Mouse (Mus musculus): Measurements from ENCODE around the gene Ksr1. TPM values are rescaled to one million over a fixed set of nuclear protein-coding genes. Genes with fewer than 3 reads are reported as not detected.

Gene Ksr1
- polyA plus RNA-seq, 1 experiment from 2014 or later = 4.9 TPM

GRCm38 (mm10) chr11:79166582-79167300 is 20.5 kb upstream of the Ksr1 start:
- no peak for ATAC-seq (replicated peaks)
- WGBS = 74% methylated on average over 4 of the region's 4 CpGs
- Histone ChIP-seq H3K9ac (replicated peaks) (no peak overlapping the region), H3K4me2 (replicated peaks) (no peak overlapping the region), H3K4me1 (no peaks in the 10 kb centered on the region), H3K4me3 (no peak overlapping the region), H3K36me3 (no peaks in the 10 kb centered on the region), H3K27me3 (no peaks in the 10 kb centered on the region), H3K9me3 (no peaks in the 10 kb centered on the region), H3K27ac (replicated peaks) (no peak overlapping the region)

DNA sequence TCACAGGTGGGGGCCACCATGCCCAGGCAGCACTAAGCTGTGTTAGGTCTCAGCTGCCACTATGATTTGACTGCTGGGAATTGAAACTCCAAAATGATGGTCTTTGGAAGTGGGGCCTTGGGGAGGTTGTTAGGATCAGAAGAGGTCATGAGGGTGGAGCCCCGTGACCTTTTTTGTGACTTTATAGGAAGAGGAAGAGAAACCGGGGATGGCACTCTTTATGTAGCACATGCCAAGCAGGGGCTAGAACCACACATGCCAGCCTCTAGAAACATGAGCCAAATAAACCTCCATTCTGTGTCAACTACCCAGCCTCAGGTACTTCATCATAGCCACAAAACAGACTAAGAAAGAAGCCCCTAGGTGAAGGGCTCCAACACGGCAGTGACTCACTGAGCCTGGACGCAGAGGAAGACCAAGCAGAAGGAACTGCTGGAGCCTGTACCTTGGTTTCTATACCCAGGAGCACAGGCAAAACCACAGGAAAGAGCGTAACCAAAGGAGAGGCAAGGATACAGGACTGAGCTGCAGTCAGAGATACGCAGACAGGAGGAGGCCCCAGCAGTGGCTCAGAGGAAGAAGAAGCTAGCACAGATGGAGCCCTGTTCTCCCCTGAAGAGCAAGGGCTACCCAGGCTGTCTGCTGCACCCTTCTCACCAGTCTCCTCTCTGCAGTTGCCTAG is 15.0 kb upstream of the Ksr1 start:
- ATAC-seq (replicated peaks) = no peak
- H3K27me3 ChIP-seq = no peaks in the 10 kb centered on the region
- H3K36me3 ChIP-seq = no peaks in the 10 kb centered on the region
- WGBS = 88% methylated on average over 6 of the region's 6 CpGs
- H3K4me3 ChIP-seq = no peak overlapping the region
- no peak overlapping the region for H3K9ac ChIP-seq (replicated peaks)
- no peak overlapping the region for H3K27ac ChIP-seq (replicated peaks)
- no peaks in the 10 kb centered on the region for H3K9me3 ChIP-seq
- no peak overlapping the region for H3K4me2 ChIP-seq (replicated peaks)
- H3K4me1 ChIP-seq = no peaks in the 10 kb centered on the region

GRCm38 (mm10) chr11:79160127-79160526 is 13.9 kb upstream of the Ksr1 start:
- 88% methylated on average over 6 of the region's 6 CpGs for WGBS
- no peak overlapping the region for H3K9ac ChIP-seq (replicated peaks)
- no peak for ATAC-seq (replicated peaks)

GRCm38 (mm10) chr11:79157729-79158128 is 11.5 kb upstream of the Ksr1 start:
- H3K27ac ChIP-seq (replicated peaks) = no peak overlapping the region
- no peak overlapping the region for H3K9ac ChIP-seq (replicated peaks)
- no peaks in the 10 kb centered on the region for H3K36me3 ChIP-seq
- H3K27me3 ChIP-seq = no peaks in the 10 kb centered on the region
- no peaks in the 10 kb centered on the region for H3K9me3 ChIP-seq
- ATAC-seq (replicated peaks) = no peak
- no peaks in the 10 kb centered on the region for H3K4me1 ChIP-seq
- H3K4me3 ChIP-seq = no peak overlapping the region
- 84% methylated on average over 4 of the region's 4 CpGs for WGBS
- H3K4me2 ChIP-seq (replicated peaks) = no peak overlapping the region

More at GRCm38 (mm10) chr11:79160127-79160526, 13.9 kb upstream of the Ksr1 start:
- Histone ChIP-seq H3K36me3 (no peaks in the 10 kb centered on the region), H3K27ac (replicated peaks) (no peak overlapping the region), H3K4me2 (replicated peaks) (no peak overlapping the region), H3K9me3 (no peaks in the 10 kb centered on the region), H3K4me3 (no peak overlapping the region), H3K27me3 (no peaks in the 10 kb centered on the region), H3K4me1 (no peaks in the 10 kb centered on the region)

DNA sequence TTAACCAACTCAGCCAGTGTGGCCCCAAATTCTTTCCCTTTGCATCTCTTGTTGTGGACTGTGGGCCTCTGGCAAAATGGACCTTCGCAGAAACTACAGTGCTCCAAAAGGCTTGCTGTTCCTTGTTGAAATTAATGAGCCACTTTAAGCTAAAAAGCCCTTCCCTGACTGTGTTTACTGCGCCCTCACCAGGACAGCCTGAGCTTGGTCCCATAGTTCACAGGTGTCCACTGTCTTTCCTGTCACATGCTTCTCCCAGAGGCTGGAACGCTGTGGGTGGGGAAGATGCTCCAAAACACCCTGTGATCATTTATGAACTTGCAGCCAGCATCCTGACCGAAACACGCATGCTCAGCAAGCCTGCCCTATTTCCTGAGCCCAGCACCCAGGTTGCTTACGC is 9.1 kb upstream of the Ksr1 start:
- no peak overlapping the region for H3K4me3 ChIP-seq
- no peak for ATAC-seq (replicated peaks)
- H3K27ac ChIP-seq (replicated peaks) = no peak overlapping the region
- H3K9ac ChIP-seq (replicated peaks) = no peak overlapping the region
- no peaks in the 10 kb centered on the region for H3K4me1 ChIP-seq
- H3K9me3 ChIP-seq = no peaks in the 10 kb centered on the region
- H3K27me3 ChIP-seq = no peaks in the 10 kb centered on the region
- 74% methylated on average over 6 of the region's 6 CpGs for WGBS
- H3K36me3 ChIP-seq = no peaks in the 10 kb centered on the region
- H3K4me2 ChIP-seq (replicated peaks) = no peak overlapping the region

DNA sequence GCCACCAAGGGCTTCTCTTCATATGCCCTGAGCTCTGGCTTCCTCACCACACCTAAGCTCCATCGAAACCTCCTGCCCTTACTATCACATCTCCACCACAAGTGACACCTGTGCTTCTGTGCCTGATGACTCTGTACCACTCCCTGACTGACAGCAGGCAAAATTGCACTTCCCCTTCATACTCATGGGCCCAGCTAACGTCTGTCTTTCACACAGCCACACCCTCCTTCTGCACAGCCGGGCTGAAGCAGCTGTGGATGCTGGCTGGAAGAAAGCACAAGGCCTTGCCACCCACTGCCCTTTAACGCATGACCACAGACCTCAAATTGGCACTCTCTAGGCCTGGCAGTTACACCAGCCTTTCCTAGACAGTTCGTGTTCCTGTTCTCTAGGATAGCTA is 6.5 kb upstream of the Ksr1 start:
- 68% methylated on average over 5 of the region's 5 CpGs for WGBS
- no peaks in the 10 kb centered on the region for H3K9me3 ChIP-seq

DNA sequence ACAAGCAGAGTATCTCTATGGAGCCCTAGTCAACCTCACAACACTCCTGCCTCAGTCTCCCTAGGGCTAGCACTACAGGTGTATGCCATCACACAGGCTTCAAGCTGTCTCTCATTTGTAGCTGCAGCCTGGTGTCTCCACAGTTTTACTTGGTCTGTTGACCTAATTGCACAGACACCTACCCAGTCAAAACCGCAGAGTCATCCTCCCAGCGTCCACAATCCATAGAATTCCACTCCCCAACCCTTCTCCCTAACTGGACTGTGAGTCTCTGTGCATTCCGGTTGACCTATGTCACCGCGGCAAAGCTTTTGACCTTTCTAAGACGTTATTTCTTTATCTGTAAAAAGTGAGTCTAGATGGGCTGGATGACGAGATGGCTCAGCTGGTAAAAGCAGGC is 5.7 kb upstream of the Ksr1 start:
- H3K4me1 ChIP-seq = no peaks in the 10 kb centered on the region
- ATAC-seq (replicated peaks) = no peak
- no peaks in the 10 kb centered on the region for H3K27me3 ChIP-seq
- H3K9me3 ChIP-seq = no peaks in the 10 kb centered on the region
- no peak overlapping the region for H3K27ac ChIP-seq (replicated peaks)
- no peak overlapping the region for H3K4me2 ChIP-seq (replicated peaks)
- H3K9ac ChIP-seq (replicated peaks) = no peak overlapping the region
- no peaks in the 10 kb centered on the region for H3K36me3 ChIP-seq
- H3K4me3 ChIP-seq = no peak overlapping the region
- WGBS = 81% methylated on average over 7 of the region's 7 CpGs

More for the DNA sequence above, 6.5 kb upstream of the Ksr1 start:
- no peaks in the 10 kb centered on the region for H3K4me1 ChIP-seq
- no peak overlapping the region for H3K27ac ChIP-seq (replicated peaks)
- no peak overlapping the region for H3K9ac ChIP-seq (replicated peaks)
- H3K27me3 ChIP-seq = no peaks in the 10 kb centered on the region
- H3K4me3 ChIP-seq = no peak overlapping the region
- no peaks in the 10 kb centered on the region for H3K36me3 ChIP-seq
- no peak overlapping the region for H3K4me2 ChIP-seq (replicated peaks)
- ATAC-seq (replicated peaks) = no peak

DNA sequence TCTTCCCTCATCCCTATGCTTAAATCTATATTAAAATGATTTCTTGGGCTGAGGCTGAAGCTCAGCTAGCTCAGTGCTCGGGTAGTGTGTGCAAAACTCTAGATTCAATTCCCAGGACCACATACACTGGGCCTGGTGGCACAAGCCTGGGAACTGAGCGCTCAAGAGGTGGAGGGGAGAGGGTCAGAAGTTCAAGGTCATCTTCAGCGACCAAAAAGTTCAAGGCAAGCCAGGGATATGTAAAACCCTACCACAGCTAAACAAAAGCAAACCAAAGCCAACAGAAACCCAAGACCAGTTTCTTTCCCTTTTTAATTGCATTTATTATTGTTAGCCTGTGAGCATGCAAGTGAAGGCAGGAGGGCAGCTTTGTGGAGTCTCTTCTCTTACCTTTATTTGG is 4.1 kb upstream of the Ksr1 start:
- Histone ChIP-seq H3K9ac (replicated peaks) (no peak overlapping the region), H3K9me3 (no peaks in the 10 kb centered on the region), H3K4me1 (peaks cover 7% of the 10 kb centered on the region), H3K27me3 (no peaks in the 10 kb centered on the region), H3K27ac (replicated peaks) (no peak overlapping the region), H3K36me3 (no peaks in the 10 kb centered on the region), H3K4me3 (no peak overlapping the region), H3K4me2 (replicated peaks) (no peak overlapping the region)
- 82% methylated on average over 3 of the region's 3 CpGs for WGBS
- ATAC-seq (replicated peaks) = no peak

DNA sequence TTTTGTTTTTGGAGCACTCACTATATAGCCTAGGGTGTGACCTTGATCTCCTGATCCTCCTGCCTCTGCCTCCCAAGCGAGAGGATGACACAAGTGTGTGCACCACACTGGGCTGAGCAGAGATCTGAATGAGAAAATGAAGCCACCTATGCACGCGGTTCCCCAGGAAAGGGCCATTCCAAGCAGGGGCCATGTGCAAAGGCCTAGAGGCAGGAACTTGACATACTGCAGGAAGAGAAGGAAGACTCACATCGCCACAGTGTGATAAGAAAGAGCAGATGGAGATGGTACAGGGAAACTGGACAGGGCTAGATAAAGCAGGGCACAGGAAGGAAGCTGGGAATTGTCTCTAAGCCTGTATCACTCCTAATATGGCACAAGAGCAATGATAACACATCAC is 3.1 kb upstream of the Ksr1 start:
- no peak for ATAC-seq (replicated peaks)
- Histone ChIP-seq H3K4me3 (no peak overlapping the region), H3K36me3 (no peaks in the 10 kb centered on the region), H3K27ac (replicated peaks) (no peak overlapping the region), H3K9ac (replicated peaks) (no peak overlapping the region), H3K4me1 (peaks cover 17% of the 10 kb centered on the region), H3K4me2 (replicated peaks) (no peak overlapping the region), H3K27me3 (no peaks in the 10 kb centered on the region), H3K9me3 (no peaks in the 10 kb centered on the region)
- 92% methylated on average over 4 of the region's 4 CpGs for WGBS

DNA sequence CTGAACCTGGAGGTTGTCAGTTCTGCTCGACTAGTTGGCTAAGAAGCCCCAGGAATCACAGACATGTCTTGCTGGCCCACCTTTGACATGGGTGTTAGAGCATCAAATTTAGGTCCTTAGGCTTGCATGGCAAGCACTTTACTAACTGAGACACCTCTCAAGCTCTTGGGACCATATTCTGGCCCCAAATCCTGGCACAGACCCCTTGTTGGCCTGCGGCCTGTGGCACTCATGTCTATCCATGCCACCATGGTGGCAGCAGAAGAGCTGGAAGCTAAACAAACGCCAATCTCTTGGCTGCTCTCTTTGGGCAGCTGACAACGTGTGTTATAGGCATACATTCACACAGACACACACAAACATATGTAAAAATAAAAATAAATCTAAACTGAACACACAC is 2.6 kb upstream of the Ksr1 start:
- Histone ChIP-seq H3K27me3 (no peaks in the 10 kb centered on the region), H3K27ac (replicated peaks) (no peak overlapping the region), H3K4me3 (no peak overlapping the region), H3K9me3 (no peaks in the 10 kb centered on the region), H3K4me2 (replicated peaks) (no peak overlapping the region), H3K9ac (replicated peaks) (no peak overlapping the region), H3K4me1 (peaks cover 22% of the 10 kb centered on the region), H3K36me3 (no peaks in the 10 kb centered on the region)
- WGBS = 87% methylated on average over 4 of the region's 4 CpGs
- ATAC-seq (replicated peaks) = no peak

DNA sequence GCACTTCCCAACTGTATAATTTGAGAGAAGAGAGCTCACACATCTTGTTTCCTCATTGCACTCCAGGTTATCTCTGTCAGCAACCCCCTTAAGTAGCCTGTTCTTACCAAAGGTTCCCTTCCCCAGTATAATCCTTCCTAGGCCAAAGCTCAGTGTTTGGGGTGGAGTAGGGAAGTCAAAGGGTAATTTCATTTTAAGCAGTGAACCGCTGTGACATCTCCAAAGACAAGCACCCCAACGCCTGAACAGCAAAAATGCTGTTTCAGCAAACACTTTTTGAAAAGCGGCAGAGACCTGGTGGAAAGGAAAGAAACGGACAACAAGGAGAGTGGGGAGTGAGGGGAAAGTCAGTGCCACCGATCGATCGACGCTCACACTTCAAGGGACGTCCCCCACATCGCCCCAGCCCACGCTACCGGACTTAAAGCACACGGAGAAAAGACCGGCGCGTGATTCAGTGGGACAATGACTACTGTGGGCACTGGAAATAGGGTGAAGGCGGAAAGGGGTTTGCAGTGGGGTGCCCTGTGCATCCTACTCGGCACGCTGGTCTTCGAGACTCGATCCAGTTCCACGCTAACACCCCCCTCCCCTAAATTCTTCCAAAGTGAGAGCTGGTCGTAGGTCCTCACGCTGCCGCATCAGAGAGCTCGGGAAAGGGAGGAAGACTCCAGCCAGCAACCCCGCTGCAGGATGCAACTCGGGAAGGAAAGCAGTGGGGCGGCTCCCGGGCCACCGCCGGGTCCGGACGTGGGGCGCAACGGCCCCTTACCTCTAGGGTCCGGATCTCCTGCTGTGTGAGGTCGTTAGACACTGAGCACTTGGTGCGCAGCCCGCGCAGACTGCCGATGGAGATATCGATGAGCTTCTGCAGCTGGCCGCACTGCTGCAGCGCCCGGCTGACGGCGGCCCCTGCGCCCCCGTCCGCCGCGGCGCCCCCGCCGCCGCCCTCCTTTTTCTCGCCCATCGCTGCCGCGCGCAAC is 633 bp downstream of the Ksr1 start:
- under 1% methylated on average over 60 of the region's 62 CpGs for WGBS
- H3K4me1 ChIP-seq = peaks cover 35% of the 10 kb centered on the region
- ATAC-seq (replicated peaks) = peak; percentile 24; the same call in 1 of the 2 replicates
- H3K36me3 ChIP-seq = no peaks in the 10 kb centered on the region
- H3K9ac ChIP-seq (replicated peaks) = peak overlapping the region; percentile 89
- H3K4me2 ChIP-seq (replicated peaks) = peak overlapping the region; percentile 89
- peak overlapping the region; percentile 94 for H3K4me3 ChIP-seq
- H3K27ac ChIP-seq (replicated peaks) = peak overlapping the region; percentile 93
- H3K27me3 ChIP-seq = no peaks in the 10 kb centered on the region
- no peaks in the 10 kb centered on the region for H3K9me3 ChIP-seq

DNA sequence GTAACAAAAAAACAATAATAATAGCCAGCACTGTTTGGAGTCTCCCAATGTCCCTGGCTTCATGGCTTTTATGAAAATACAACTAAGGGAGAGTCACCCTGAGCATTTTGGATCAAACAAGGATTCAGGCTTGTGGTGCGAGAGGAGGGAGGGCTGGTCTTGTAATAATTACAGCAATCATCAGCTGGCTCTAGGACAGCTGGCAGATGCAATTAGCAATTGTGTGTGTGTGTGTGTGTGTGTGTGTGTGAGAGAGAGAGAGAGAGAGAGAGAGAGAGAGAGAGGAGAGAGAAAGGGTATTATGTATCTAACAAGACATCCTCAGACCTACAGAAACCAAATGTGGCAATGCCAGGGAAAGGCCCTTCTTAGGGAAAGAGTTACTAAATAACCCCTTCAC is 1.5 kb downstream of the Ksr1 start:
- peaks cover 35% of the 10 kb centered on the region for H3K4me1 ChIP-seq
- H3K9ac ChIP-seq (replicated peaks) = peak overlapping the region; percentile 89; the same call in 1 of the 2 replicates
- no peaks in the 10 kb centered on the region for H3K9me3 ChIP-seq
- peak overlapping the region; percentile 94 for H3K4me3 ChIP-seq
- WGBS = 23% methylated on average over 1 of the region's 1 CpGs
- H3K36me3 ChIP-seq = no peaks in the 10 kb centered on the region
- H3K27ac ChIP-seq (replicated peaks) = peak overlapping the region; percentile 93
- no peaks in the 10 kb centered on the region for H3K27me3 ChIP-seq
- peak overlapping the region; percentile 89 for H3K4me2 ChIP-seq (replicated peaks)
- no peak for ATAC-seq (replicated peaks)
